Mouse (Mus musculus) heart, postnatal 10 days (tissue): ENCODE data around the gene Fndc3a. TPM values are rescaled to one million over a fixed set of nuclear protein-coding genes. Genes with fewer than 3 reads are reported as not detected.

Source experiments
- total RNA-seq, 2 experiments: library from RNA; stranded (reverse); gene quantifications; 2 replicates each; pipeline ENCODE4 v1.2.3; 2021

Gene Fndc3a
- total RNA-seq, 2 experiments from 2014 or later = 13.8 to 19.8 TPM

Other genes with a start within 250 kb of the Fndc3a start
- not detected for gene Gm9195, start 218.2 kb downstream of the Fndc3a start, total RNA-seq